Mouse (Mus musculus): ENCODE results near the gene Gm16430. TPM values are rescaled to one million over a fixed set of nuclear protein-coding genes. Genes with fewer than 3 reads are reported as not detected.
"Not testable (repeated sequence)": the region's sequence is repeated elsewhere in the genome, so short reads cannot be mapped to it uniquely, and the experiment has no call there.

Gm16430 gene
- polyA plus RNA-seq (2016; fragmentation: Nextera tagmentation; extraction: Ambion mirVana) = not detected in 2 replicates

- H3K27me3 ChIP-seq (replicated peaks; ENCODE audit: low read depth, poor library complexity, severe bottlenecking); H3K27ac ChIP-seq (replicated peaks); H3K36me3 ChIP-seq (replicated peaks); H3K9me3 ChIP-seq; H3K4me1 ChIP-seq; DNase-seq (ENCODE audit: low spot score); H3K4me3 ChIP-seq: not testable (repeated sequence)
- whole genome bisulfite sequencing = no CpG with 5 or more reads among the region's 7 CpGs
Observed at GRCm38 (mm10) chrX:54621911-54622310, at the start of gene Gm16430. Gm16430 (plus strand) TSS chrX:54622211.

Other genes with a start within 250 kb of the Gm16430 start
- gene Gm16405, start 91.0 kb upstream of the Gm16430 start, polyA plus RNA-seq (2016; fragmentation: Nextera tagmentation; extraction: Ambion mirVana) = not detected in 2 replicates

All from embryonic facial prominence, embryonic 10.5 days (tissue).